Mouse (Mus musculus): Measurements from ENCODE around the gene Reps2.

- TF ChIP-seq TAL1 (IDR thresholded peaks at IDR 0.05; ENCODE audit: low read length) = no peak
- TF ChIP-seq GATA1 (IDR thresholded peaks at IDR 0.05; ENCODE audit: low read length) = no peak
Observed at GRCm38 (mm10) chrX:162565501-162565900, 77.9 kb downstream of the Reps2 start.

Measured in erythroblast, embryonic 14.5 days (primary cell).